Mouse (Mus musculus): ENCODE results near the gene Bak1.
A peak's percentile ranks its signal among the peaks of the same experiment; 100 is the strongest.

Bak1 gene

DNA sequence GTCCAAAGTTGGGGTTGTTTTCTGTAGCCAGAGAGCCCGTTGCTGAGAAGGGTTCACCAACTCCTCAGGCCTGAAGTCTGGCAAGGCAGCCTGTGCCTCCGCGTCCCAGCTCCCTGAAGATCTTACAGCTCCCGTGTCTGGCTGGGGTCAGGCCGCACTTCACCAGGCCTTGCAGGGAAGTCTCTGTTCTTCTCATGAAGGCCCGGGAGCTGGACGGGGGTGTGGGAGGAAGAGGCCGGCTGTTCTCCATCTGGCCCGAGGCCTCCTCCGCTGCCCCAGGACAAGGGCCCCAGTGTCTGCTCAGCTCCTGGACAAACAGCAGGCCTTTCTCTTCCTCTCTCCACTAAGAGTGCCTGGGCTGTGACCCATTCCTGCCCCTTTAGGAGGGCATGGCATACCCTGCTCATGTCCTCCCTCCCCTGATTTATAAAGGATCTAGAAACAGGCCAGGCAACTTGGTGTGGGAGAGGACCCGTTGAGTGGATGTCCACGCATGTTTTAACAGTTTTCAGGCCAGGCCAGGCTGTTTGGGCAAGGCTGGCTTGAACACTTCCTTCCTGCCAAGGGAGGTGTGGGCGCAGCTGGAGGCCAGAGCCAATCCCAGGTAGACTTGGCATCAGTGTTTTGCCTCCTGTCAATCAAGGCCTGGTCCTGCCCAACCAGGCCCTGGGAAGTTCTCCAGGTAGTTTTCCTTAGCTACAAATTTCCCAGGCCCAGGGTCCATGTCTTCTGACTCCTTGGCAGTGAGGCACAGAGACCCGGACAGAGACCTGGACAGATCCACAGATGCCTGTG lies 19.8 kb upstream of the Bak1 start:
- DNase-seq: peak; percentile 94

DNA sequence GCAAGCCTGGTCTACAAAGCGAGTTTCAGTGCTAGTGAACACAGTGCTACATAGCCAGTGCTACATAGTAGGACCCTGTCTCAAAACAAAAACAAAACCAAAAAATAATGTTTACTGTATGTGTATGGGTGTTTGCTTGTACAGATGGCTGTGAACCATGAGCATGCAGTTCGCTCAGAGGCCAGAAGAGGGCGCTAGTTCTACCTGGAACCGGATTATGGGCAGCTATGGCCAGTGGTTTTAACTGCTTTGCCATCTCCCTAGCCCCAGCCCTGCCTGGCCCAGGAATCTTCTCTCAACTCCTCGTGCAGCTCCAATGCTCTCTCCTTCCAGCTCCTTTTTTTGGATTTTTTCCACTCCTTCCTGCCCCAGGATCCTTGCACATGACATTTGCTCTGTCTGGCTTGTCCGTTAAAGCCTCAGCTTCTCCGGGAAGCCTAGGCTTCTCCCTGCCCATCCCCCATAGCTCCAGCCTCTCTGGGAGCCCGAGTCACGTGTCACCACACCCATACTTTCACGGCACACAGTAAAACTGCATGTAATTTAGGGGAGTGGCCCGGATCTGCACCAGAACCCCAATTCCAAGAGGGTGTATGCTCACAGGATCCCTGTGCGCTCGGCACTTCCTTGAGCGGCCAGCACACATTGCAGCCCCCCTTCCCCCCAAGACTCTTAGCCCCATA lies 19.1 kb upstream of the Bak1 start:
- DNase-seq: peak; percentile 91

DNA sequence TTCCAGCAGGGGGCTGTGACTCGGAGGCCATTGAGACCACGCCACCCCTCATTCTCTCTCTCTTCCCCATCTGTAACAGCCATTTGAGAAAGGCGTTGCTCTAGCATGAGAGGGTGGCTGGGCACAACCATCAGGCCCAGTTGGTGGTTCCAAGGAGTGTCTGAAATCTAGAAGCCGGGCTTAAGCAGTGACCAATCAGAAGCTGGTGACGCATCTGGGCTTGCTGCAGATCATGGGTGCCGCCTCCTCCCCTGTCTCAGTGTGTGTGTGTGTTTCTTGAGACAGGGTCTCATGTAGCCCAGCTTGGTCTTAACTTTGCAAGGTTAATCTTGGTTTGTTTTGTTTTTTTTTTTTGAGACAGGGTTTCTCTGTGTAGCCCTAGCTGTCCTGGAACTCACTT lies 16.4 kb upstream of the Bak1 start:
- DNase-seq: no peak

DNA sequence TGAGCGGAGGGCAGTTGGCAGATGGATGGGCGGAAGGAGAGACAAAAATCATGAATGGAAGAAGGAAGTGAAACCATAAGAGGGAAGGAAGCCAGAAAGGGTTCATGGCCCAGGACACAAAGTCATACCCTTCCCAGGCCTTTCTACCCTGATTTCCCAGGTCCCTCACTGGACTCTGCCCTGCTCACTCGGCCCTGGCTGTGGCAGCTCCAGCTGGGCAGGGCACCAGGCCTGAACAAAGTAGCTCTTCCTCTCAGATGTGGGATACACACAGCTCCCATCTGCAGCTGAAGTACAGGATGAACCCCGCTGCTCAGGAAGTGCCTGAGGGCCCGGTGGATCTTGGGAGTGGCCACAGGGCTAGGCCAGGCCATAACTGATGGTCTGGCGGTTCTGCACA lies 14.0 kb upstream of the Bak1 start:
- DNase-seq: peak; percentile 96

DNA sequence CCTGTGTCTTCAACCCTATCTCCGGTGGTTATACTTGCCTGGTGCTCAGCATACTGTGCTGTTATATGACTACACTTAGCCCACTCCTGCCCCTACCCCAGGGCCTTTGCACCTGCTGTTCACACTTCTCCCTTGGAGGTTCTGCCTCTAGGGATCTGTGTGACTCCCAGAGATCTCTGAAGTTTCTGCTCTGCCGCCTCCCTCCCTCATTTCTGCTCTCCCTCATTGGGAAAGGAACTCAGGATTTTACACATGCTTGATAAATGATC lies 12.9 kb upstream of the Bak1 start:
- no peak for DNase-seq

DNA sequence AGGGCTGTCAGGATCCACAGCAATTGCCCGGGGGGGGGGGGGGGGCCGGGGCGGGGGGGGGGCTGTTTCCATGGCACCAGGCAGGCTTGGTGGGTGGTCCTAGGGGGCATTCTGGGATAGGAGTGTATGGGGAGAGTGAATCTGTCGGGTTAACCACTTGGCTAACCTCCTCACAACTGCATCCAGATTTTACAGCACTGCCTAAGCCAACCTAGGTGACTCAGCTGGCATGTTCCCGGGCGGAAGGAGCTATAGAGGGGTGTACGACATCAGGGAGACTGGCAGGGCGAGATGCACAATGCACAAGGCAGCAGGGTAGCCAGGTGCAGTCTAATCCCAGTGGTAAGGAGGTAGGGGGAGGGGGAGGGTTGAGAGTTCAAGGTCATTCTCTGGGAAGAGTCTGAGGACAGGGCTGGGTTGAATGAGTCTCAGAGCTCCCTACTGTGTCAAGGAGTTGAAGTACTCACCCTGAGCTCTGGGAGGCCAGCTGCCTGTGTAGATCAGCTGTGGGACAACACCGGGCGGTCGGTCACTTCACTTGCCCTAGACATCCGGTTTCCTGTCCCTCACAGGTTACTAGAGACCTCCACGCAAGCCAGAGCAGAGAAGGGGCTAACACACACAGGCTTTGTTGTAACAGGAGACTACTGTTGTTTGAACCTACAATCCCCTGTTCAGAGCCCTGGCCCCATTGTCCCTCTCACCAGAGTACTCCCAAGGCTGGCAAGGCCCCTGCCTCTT lies 12.4 kb upstream of the Bak1 start:
- no peak for DNase-seq

DNA sequence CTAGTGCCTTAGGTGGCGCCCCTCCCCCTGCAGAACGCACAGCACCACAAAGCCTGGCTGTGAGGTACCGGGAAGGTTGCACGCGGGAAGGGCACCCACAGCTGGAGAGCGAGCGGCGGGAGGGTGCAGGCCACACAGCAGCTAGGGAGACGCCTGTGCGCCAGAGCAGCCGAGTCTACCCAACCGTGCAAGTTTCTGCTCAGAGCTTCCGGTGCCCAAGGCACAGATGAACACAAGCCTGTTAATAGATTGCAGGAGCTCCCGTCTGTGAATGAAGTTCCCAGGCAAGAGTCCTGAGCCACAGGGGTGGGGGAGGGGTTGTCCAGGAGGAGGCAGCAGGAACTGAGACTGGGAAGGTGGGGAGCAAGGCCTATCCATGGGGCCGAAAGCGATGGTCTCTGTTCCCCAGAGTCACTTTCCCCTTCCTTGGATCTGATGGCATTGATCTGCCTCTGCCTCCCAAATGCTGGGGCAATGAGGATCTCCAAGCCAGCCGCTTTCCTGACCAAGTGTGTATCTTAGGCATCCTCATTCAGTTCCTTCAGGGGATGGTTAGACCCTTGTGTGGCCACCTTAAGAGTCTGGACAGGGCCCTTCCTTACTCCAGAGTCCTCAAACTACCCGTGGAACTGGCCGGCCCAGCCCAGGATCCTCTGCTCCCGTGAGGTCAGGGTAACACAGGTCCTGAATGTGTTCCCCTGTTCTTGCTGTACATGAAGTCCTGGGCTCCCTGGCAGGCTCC lies 11.7 kb upstream of the Bak1 start:
- DNase-seq: no peak

DNA sequence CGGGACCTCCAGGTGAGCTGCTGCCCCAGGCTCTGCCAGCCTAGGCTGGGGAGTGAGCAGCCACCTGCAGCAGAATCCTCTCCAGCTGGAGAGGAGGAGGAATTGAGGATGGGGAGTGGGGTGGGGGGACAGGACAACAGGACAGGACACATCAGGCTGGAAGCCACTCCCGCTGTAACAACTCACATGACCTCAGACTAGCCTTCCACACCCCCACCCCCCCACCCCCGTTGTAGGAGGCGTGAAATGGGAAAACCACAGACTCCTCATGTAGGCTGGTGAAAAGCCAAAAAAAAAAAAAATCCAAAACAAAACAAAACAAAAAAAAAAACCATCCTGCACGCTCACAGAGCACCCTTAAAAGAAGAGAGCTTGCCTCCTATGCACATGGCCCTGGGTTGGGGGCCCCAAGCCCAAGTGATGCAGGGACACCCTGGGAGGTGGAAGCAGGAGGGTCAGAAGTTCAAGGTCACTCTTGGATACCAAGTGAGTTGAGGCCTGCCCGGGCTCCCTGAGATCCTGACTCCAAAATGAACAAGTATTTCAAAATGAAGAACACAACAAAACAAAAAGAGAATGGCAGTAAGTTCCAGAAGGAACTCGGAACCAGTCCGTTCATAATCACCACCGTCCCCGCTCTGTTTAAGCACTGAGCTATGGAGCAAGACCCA lies 10.8 kb upstream of the Bak1 start:
- no peak for DNase-seq

DNA sequence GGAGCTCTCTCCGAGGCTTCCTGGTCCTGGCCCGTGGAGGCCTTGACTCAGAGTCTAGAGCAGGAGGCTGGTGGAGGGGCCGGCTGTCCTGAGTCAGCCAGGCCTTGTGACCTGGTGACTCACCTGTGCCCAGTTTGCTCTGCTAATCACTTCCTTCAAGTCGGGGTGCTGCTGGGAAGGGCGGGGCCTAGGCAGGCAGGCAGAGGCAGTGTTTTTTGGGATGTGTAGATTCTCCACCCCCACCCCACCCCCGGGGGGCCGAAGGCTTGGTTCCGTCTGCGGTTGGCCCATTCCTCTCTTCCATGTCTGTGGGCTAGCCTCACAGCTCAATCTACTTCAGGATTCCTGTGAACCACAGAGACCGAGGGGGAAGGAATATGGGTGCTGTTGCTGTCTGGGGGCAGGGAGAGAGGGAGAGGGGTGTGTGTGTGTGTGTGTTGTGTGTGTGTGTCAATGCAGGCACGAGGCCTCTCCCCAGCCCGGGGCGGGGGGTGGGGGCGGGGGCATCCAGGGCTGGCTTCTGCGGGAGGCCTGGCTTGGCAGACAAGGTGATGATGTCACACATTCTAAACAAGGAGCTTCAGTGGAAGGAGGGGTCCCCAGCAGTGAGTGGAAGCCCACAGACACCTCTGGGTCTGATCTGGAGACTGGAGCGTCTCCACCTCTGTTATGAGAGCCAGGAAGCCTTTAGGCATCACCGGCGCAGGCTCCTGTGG lies 9.7 kb upstream of the Bak1 start:
- no peak for DNase-seq

DNA sequence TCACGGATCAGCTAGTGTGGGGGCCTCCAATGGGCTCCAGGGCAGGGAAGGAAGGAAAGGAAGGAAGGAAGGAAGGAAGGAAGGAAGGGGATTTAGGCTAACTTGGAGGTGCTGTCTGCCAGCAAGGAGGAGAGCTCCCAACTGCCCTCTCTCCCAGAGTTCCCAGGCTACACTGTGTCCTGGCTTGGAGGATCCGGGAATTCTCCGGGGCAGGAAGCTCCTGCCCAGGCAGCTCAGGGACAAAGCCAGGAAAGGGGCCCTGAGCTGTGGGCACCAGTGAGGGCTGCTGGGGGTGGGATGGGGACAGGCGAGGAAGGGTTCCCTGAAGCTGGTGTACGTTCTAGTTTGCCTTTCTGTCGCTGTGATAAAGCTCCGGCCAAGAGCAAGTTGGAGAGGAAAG lies 7.7 kb upstream of the Bak1 start:
- no peak for DNase-seq

DNA sequence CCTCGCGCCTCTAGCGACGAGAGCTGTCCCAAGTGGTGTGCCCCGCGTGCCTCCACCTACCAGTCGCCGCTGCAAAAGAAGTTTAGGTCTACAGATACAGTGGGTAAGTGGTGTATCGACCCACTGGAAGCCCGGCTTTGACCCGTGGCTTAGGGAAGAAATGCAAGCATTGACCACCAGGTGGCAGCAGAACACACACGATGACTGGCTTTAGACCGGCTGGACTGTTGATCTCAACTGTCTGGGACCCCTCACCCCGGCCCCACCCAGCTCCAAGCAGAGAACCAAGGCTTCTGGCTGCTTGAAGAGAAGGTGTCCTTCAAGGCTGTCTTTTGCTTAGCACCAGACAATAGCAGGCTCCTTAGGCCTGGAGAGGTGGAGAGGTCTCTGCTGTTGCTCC lies 4.1 kb upstream of the Bak1 start:
- DNase-seq: peak; percentile 98

DNA sequence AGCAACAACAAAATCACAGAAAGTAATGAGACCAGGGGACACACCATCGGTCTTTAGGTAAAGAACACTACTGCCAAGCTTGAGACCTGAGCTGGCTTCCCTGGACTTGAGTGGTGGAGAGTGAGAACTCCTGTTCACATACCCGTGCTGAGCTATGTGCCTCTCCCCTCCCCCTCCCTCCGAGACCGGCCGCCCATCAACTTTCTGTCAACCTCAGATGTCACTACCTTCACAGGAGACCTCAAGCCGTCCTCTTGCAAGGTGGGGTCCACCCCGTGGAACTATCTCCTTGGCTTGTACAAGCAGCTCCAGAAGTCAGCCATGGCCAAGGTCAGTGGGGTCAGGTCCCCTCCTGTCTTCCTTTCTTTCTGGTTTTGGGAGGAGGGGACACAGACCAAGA lies 3.5 kb upstream of the Bak1 start:
- DNase-seq: no peak

DNA sequence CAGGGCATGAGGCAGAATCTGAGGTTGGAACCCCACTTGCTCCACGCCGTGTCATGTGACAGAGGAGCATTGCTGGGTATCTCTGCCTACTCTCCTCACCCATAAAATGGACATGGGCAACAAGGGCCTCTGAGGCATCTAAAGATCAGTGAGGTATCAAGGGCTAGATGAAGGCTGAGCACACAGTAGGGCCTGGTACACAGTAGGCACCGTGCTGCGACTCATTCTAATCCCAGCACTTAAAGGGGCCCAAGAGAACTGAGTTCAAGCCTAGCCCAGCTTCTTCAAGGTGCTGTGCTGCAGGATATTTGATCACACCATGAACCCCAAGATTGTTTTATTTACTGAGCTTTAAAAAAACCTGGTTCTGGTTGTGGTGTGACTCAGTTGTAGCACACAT lies 2.1 kb upstream of the Bak1 start:
- DNase-seq: no peak

DNA sequence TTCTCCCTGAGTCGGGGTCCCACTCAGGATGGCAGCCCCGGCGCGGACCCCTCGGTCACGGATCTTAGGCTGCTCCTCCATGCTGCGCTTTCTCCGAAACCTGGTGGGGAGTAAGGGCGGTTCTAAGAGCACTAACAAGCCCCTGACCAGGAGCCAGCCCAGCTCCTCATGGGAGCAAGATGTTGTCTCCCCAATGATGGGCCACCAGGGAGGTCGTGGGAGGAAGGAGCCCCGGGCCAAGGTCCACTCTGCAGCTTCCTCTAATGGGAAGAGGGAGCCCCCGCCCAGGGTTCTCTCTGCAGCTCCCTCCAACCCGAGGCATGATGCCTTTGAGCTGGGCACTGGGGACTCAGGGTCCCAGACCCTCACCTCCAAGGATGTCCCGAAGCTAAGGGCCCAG lies 622 bp upstream of the Bak1 start:
- DNase-seq: no peak

DNA sequence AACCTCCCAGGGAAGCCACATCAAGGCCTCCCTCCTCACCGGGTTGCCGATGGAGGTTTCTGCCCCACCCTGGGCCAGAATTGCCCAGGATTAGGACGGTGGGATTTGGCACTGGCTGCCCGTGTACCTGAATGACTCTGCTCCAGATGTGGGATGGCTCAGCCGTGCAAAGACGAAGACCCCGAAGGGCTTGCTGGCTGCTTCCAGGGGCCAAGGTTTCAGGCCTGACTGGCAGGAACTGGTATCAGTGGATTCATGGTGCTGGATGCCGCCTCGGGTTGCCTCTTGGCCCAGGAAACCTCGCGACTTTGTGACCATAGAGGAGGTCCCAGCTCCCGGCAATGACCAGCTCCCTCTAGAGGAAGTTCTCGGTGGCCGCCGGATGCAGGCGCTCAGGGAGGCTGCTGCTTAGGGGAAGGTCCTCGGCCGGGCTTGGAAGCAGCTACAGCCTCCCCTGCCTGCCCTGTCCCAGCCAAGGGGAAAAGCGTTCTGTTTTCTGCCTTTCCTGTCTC lies 469 bp downstream of the Bak1 start:
- DNase-seq: peak; percentile 99

DNA sequence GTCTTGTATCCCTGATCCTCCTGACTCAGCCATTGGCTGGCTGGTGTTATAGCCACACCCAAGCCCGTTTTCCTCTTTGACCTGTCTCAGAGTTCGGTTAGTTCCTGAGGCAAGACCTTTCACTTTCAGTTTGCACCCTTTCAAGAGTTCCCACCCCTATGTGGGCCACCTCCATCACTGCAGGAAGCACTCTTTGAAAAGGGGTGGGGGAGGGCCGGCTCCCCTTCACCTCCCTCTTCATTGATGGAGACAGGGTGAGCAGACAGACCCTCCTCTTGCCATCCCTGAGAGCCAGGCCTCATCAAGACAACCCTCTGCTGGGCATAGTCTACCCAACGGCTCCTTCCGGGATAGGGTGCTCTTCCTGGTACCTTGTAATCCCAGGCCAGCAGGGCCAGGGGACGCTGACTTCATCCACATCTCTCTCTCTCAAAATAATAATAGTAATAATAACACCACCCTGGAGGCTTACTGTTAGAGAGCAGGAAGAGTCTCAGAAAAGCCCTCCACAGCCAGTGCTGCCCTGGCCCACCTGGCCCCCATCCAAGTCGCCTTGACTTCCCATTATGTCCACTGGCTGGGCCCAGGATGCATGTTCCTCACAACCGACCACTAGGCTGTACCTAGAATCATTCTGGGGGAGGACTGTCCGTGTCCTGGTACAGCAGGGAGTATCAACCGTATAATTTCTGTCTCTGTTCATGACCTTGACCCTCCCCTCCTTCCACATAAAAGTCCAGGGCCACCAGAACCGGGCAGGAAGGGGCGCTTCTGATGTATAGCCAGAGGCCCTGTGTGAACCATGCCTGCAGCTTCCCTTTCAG lies 1.1 kb downstream of the Bak1 start:
- DNase-seq: peak; percentile 98

DNA sequence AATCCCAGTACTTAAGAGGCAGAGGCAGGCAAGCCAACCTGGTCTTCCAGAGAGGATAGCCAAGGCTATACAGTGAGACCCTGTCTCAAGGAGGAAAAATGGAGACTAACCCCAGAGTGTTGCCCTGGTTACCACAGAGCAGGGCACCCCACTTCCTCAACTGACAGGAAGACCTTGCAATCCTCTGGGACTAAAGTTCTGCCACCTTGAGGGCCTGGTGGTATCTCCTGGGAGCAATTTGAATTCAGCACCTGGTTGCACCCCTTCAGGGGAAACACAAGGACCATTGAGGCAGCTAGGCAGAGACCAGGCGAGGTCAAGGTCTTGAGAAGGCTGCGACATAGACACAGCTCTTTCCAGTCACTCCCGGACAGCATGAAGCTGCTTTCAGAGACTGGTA lies 2.9 kb downstream of the Bak1 start:
- no peak for DNase-seq

DNA sequence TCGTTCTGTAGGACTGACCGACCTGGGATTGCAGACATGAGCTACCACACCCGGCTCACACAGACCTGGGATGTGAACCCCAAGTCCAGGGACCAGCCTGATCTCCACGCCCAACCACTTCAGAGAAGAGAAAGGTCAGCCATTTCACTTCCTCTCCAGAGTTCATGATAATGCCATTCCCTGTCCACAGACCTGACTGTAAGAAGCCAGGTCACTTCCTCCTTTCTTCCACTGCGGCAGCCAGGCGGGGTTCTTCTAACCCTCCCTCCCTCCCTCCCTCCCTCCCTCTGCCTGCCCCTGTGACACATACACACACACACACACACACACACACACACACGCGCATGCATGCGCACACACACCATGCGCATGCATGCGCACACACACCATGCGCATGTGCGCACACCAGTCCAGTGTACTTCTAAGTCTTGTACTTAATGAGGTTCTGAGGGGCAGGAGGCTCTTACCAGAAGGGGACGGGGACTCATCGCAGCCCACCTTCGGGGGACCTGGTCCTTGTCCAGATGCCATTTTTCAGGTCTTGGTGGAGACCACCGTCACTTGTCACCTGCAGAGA lies 3.4 kb downstream of the Bak1 start:
- DNase-seq: peak; percentile 92

DNA sequence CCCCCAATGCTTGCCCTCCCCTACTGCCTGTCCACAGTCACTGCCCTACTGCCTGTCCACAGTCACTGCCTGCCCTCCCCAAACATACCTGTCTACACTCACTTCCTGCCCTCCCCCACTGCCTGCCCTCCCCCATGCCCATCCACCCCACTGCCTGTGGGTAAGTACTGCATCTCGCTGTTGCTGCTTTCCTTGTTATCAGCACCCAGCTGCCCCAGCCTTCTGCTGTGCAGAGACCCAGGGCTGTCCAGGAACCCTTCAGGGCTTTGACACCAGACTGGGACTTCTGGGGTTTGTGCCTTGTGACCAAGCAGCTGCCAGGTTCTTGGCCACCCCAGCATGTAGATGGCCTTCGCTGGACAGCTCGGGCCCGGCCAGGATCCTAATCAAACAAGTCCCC lies 5.5 kb downstream of the Bak1 start:
- no peak for DNase-seq

DNA sequence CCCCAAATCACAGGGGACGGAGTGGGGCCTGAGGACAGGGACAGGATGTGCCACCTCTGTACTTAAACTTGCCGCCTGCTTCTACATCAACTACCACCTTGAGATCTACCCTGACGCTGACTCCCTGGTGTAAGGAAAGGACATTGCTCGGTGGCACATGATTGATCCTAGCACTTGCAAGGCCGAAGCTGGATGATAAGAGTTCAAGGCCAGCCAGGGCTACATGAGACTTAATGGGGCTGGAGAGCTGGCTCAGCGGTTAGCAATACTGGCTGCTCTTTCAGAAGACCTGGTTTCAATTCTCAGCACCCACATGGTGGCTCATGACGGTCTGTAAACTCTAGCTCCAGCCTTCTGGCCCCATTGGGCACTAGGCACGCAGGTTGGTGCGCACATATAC lies 7.1 kb downstream of the Bak1 start:
- no peak for DNase-seq

DNA sequence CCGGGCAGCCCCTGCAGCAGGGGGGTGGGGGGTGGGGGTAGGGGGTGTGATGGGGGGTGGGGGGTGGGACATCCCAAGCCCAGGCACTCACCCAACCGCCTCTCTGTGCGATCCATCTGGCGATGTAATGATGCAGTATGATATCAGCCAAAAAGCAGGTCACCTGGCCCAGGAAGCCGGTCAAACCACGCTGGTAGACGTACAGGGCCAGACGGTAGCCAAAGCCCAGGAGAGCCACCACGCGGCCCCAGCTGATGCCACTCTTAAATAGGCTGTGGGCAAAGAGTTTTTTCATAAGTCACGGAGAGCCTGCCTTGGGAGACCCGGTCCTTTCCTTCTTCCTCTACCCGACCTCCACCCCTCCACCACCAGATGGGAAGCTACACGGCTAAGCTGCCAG lies 7.7 kb downstream of the Bak1 start:
- no peak for DNase-seq

Data from heart, adult 11 months (tissue).